Mouse (Mus musculus) urinary bladder, postnatal 14 days (tissue): ENCODE measurements at regions not wholly inside any gene's neighbourhood (a gene's known extent, or its start where the extent isn't known, plus 50 kb on each side); places are given as distances from the start of the nearest gene placed in this dataset.

ENCODE experiments used
- DNase-seq: peaks from one replicate; pipeline ENCODE4 v3.0.0; 2021; ENCODE audit warnings: low spot score

GRCm38 (mm10) chr10:97778531-97778930 lies 52.0 kb upstream of the C030005K15Rik start:
- no peak for DNase-seq

- no peak for DNase-seq
Observed at GRCm38 (mm10) chr10:97779335-97779734, 52.8 kb upstream of the C030005K15Rik start.

- no peak for DNase-seq
Observed at GRCm38 (mm10) chr10:97793804-97794203, 67.2 kb upstream of the C030005K15Rik start.

- DNase-seq = no peak
Observed at GRCm38 (mm10) chr10:97801448-97802265, 75.1 kb upstream of the C030005K15Rik start.

- DNase-seq = no peak
Observed at GRCm38 (mm10) chr10:97807947-97808346, 81.4 kb upstream of the C030005K15Rik start.

GRCm38 (mm10) chr10:97842574-97842973 lies 116.0 kb upstream of the C030005K15Rik start:
- DNase-seq = no peak

- DNase-seq = no peak
Observed at GRCm38 (mm10) chr10:97851487-97851886, 124.9 kb upstream of the C030005K15Rik start.

GRCm38 (mm10) chr10:97877088-97877487 lies 150.5 kb upstream of the C030005K15Rik start:
- no peak for DNase-seq

GRCm38 (mm10) chr10:97886049-97886448 lies 159.5 kb upstream of the C030005K15Rik start:
- DNase-seq = no peak

- DNase-seq = no peak
Observed at GRCm38 (mm10) chr10:97905793-97906192, 179.2 kb upstream of the C030005K15Rik start.

GRCm38 (mm10) chr10:97925568-97925967 lies 199.0 kb upstream of the C030005K15Rik start:
- DNase-seq = no peak

GRCm38 (mm10) chr10:97940345-97940744 lies 213.8 kb upstream of the C030005K15Rik start:
- DNase-seq = no peak

GRCm38 (mm10) chr10:97965881-97966280 lies 239.3 kb upstream of the C030005K15Rik start:
- DNase-seq = no peak

GRCm38 (mm10) chr10:97966931-97967330 lies 240.4 kb upstream of the C030005K15Rik start:
- no peak for DNase-seq

- DNase-seq = no peak
Observed at GRCm38 (mm10) chr10:98007037-98007436, 280.5 kb upstream of the C030005K15Rik start.

GRCm38 (mm10) chr10:98008355-98008754 lies 281.8 kb upstream of the C030005K15Rik start:
- DNase-seq = no peak

GRCm38 (mm10) chr10:98012916-98013315 lies 286.4 kb upstream of the C030005K15Rik start:
- no peak for DNase-seq

GRCm38 (mm10) chr10:98014985-98015902 lies 288.7 kb upstream of the C030005K15Rik start:
- no peak for DNase-seq

- DNase-seq = no peak
Observed at GRCm38 (mm10) chr10:98016596-98017304, 290.2 kb upstream of the C030005K15Rik start.

GRCm38 (mm10) chr10:98029124-98029523 lies 302.6 kb upstream of the C030005K15Rik start:
- no peak for DNase-seq

- DNase-seq = no peak
Observed at GRCm38 (mm10) chr10:98029621-98030020, 303.1 kb upstream of the C030005K15Rik start.

- no peak for DNase-seq
Observed at GRCm38 (mm10) chr10:98032661-98033060, 306.1 kb upstream of the C030005K15Rik start.
